Mouse (Mus musculus): ENCODE measurements around the gene Usp46. TPM values are rescaled to one million over a fixed set of nuclear protein-coding genes. Genes with fewer than 3 reads are reported as not detected.

Gene Usp46
- total RNA-seq, 2 experiments from 2014 or later = 60.5 to 66.8 TPM

- DNase-seq = no peak
Measured at GRCm38 (mm10) chr5:73951649-73952000, 116.6 kb downstream of the Usp46 start.

- no peak for DNase-seq
Measured at GRCm38 (mm10) chr5:73950809-73951648, 117.2 kb downstream of the Usp46 start.

Other genes starting within 250 kb of the Usp46 start
- gene Rasl11b, start 126.9 kb upstream of the Usp46 start, total RNA-seq (2021) = 10 to 100 TPM; 71.9 to 73.4 TPM